Mouse (Mus musculus) CH12.LX (cell line): ENCODE measurements around the gene Grip1.

Experiments
- CTCF ChIP-seq, 2 experiments: IDR thresholded peaks in 1 of 2; conservative IDR thresholded peaks in 1 of 2; 2 replicates each; pipeline ENCODE4 v1.5.1; 2011 to 2012; ENCODE audit warnings: low read depth in 2 of 2, low read length in 2 of 2, improper control_type of control experiment in 1 of 2, inconsistent platforms in 1 of 2, mild to moderate bottlenecking in 1 of 2, moderate library complexity in 1 of 2
- E2F4 ChIP-seq: IDR thresholded peaks from 2 replicates; pipeline ENCODE4 v1.6.1; 2011; ENCODE audit warnings: low read depth, low read length, improper control_type of control experiment; ENCODE audit not compliant: insufficient replicate concordance
- GABPA ChIP-seq: IDR thresholded peaks from 2 replicates; pipeline ENCODE4 v1.6.1; 2012; ENCODE audit warnings: low read depth, low read length, improper control_type of control experiment, inconsistent platforms; ENCODE audit not compliant: insufficient replicate concordance
- HCFC1 ChIP-seq: IDR thresholded peaks from 2 replicates; pipeline ENCODE4 v1.6.1; 2012; ENCODE audit warnings: low read depth, mild to moderate bottlenecking, inconsistent platforms, low read length, improper control_type of control experiment
- MAX ChIP-seq: IDR thresholded peaks from 2 replicates; pipeline ENCODE4 v1.6.1; 2011; ENCODE audit warnings: low read length, improper control_type of control experiment
- NELFE ChIP-seq: IDR thresholded peaks from 2 replicates; pipeline ENCODE4 v1.6.1; 2011; ENCODE audit warnings: low read depth, low read length, improper control_type of control experiment
- NRF1 ChIP-seq: IDR thresholded peaks from 2 replicates; pipeline ENCODE4 v1.6.1; 2014; ENCODE audit warnings: low read depth, mild to moderate bottlenecking, inconsistent platforms, low read length, improper control_type of control experiment, moderate library complexity
- POLR2A ChIP-seq: IDR thresholded peaks from 2 replicates; pipeline ENCODE4 v1.6.1; 2011; ENCODE audit warnings: low read depth, mild to moderate bottlenecking, improper control_type of control experiment, low read length
- POLR2AphosphoS2 ChIP-seq: IDR thresholded peaks from 2 replicates; pipeline ENCODE4 v1.6.1; 2011; ENCODE audit warnings: low read depth, low read length, improper control_type of control experiment
- RAD21 ChIP-seq: IDR thresholded peaks from 2 replicates; pipeline ENCODE4 v1.6.1; 2011; ENCODE audit warnings: low read depth, mild to moderate bottlenecking, low read length, improper control_type of control experiment, moderate library complexity
- SMC3 ChIP-seq: IDR thresholded peaks from 2 replicates; pipeline ENCODE4 v1.6.1; 2011; ENCODE audit warnings: low read depth, low read length, improper control_type of control experiment
- TCF12 ChIP-seq: IDR thresholded peaks from 2 replicates; pipeline ENCODE4 v1.6.1; 2014; ENCODE audit warnings: low read depth, mild to moderate bottlenecking, inconsistent platforms, low read length, improper control_type of control experiment
- USF2 ChIP-seq: conservative IDR thresholded peaks from 2 replicates; pipeline ENCODE4 v1.6.1; 2011; ENCODE audit warnings: low read depth, low read length, improper control_type of control experiment

GRCm38 (mm10) chr10:119634544-119634943 lies 180.9 kb downstream of the Grip1 start:
- no peak for TF ChIP-seq POLR2A
- no peak for TF ChIP-seq RAD21
- TF ChIP-seq NRF1, result no peak
- TF ChIP-seq CTCF (conservative IDR thresholded peaks at IDR 0.05 in 1 of 2, IDR thresholded peaks at IDR 0.05 in 1 of 2; ENCODE audit: low read depth in 2 of 2, low read length in 2 of 2), result no peak
- no peak for TF ChIP-seq HCFC1
- TF ChIP-seq SMC3, result no peak
- TF ChIP-seq GABPA, result no peak
- no peak for TF ChIP-seq E2F4
- TF ChIP-seq NELFE, result no peak
- TF ChIP-seq TCF12, result no peak
- TF ChIP-seq POLR2AphosphoS2, result no peak
- TF ChIP-seq MAX, result no peak
- TF ChIP-seq USF2, result no peak
